Mouse (Mus musculus): ENCODE data around the gene Fbln2. TPM values are rescaled to one million over a fixed set of nuclear protein-coding genes. Genes with fewer than 3 reads are reported as not detected.

The Fbln2 gene
- polyA plus RNA-seq, 1 experiment from 2014 or later = 32.1 TPM

DNA sequence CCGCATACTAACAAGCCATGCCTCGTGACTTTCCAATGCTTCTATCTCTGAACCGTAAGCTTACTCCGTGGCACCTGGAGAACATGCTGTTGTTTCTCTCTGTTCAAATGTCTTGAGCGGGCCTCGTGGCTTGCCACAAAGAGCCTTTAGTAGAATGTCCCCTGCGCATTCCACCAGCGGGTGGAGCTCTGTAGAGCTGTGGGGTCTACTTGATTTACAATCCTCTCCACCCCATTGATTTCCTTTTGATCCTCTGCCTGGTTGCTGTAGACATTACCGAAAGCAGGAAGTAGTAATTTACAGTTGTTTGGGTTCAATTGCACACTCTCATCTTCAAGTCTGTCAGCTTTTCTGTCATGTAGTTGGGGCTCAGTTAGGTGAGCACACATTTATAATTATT lies 100.2 kb downstream of the Fbln2 start:
- H3K4me1 ChIP-seq (replicated peaks; ENCODE audit: control insufficient read depth, insufficient read depth) = no peaks in the 10 kb centered on the region
- H3K4me2 ChIP-seq (replicated peaks; ENCODE audit: low read depth) = no peak overlapping the region
- TF ChIP-seq CTCF (IDR thresholded peaks at IDR 0.05; ENCODE audit: low read depth) (no peak), EP300 (optimal IDR thresholded peaks at IDR 0.05) (no peak)
- 55% methylated on average over 9 of the region's 9 CpGs for WGBS
- no peak overlapping the region for H3K4me3 ChIP-seq (ENCODE audit: low read depth, low read length)
- H3K9me3 ChIP-seq (ENCODE audit: control insufficient read depth, low read length) = no peaks in the 10 kb centered on the region
- no peaks in the 10 kb centered on the region for H3K27me3 ChIP-seq (ENCODE audit: control insufficient read depth, insufficient read depth, low read length)
- H3K9ac ChIP-seq (ENCODE audit: low read length) = no peak overlapping the region
- no peak for DNase-seq (ENCODE audit: low spot score)
- H3K36me3 ChIP-seq (ENCODE audit: control insufficient read depth, insufficient read depth, low read length) = no peaks in the 10 kb centered on the region
- no peak for ATAC-seq (ENCODE audit: low FRiP score, low TSS enrichment)
- H3K27ac ChIP-seq (replicated peaks) = no peak overlapping the region

Other genes with a start within 250 kb of the Fbln2 start
- gene Iqsec1, start 223.8 kb upstream of the Fbln2 start, polyA plus RNA-seq (2015; fragmentation: Nextera tagmentation; extraction: Ambion mirVana) = 4.8 and 5.1 TPM in 2 replicates
- gene Nup210, start 95.6 kb upstream of the Fbln2 start, polyA plus RNA-seq (2015; fragmentation: Nextera tagmentation; extraction: Ambion mirVana) = 2.2 and 2.4 TPM in 2 replicates
- 6.5 and 7.1 TPM in 2 replicates for gene Hdac11, start 55.8 kb upstream of the Fbln2 start, polyA plus RNA-seq (2015; fragmentation: Nextera tagmentation; extraction: Ambion mirVana)
- gene Wnt7a, start 198.9 kb downstream of the Fbln2 start, polyA plus RNA-seq (2015; fragmentation: Nextera tagmentation; extraction: Ambion mirVana) = not detected in 2 replicates